In genomic region chr11:120940959-120941358, GRCm38 (mm10) we compare ENCODE assay signal across 24 mouse cellular contexts. TPM values are rescaled to one million over a fixed set of nuclear protein-coding genes. Genes with fewer than 3 reads are reported as not detected.
DNase-seq lines count a peak whose midpoint lies in the region; ATAC-seq and TF ChIP-seq lines count a peak whose summit lies in the region.
"Had no signal": no experiment of that assay in that cellular context is flagged by ENCODE, and none has a peak within 500 bp of the region (broad histone marks: within the 10 kb centered on the region; RNA-seq: fewer than 3 reads in every experiment).

No protein-coding gene starts in this region.

- no peak for TF ChIP-seq EP300 in liver, postnatal 0 days (IDR thresholded peaks at IDR 0.05; ENCODE audit: low read depth)

- intact Hi-C loops in left cerebral cortex, postnatal 4 days (cut with DNase I), result no loop called here

- H3K27me3 ChIP-seq in liver, postnatal 0 days (ENCODE audit: insufficient read depth, low read length), result 0 out of 2 replicates have a peak, but pooled peaks cover 3% of the 10 kb centered on the region
- no peaks in the 10 kb centered on the region for H3K27me3 ChIP-seq in liver, embryonic 11.5 days (replicated peaks; ENCODE audit: control insufficient read depth, insufficient read depth, low read length)
- H3K27me3 ChIP-seq: embryonic facial prominence, embryonic 12.5 days; hindbrain, embryonic 15.5 days; intestine, embryonic 15.5 days had no signal

- TF ChIP-seq CTCF in liver, postnatal 0 days (IDR thresholded peaks at IDR 0.05; ENCODE audit: low read depth), result no peak
- no peak for TF ChIP-seq CTCF in bone marrow, adult 2 months (IDR thresholded peaks at IDR 0.05; ENCODE audit: control insufficient read depth, insufficient read depth, low read length)

- H3K9ac ChIP-seq in liver, postnatal 0 days (replicated peaks), result no peak overlapping the region
- no peak overlapping the region for H3K9ac ChIP-seq in liver, embryonic 11.5 days (ENCODE audit: low read depth, low read length)
- H3K9ac ChIP-seq: embryonic facial prominence, embryonic 12.5 days; heart, embryonic 12.5 days; hindbrain, embryonic 15.5 days; intestine, embryonic 15.5 days; liver, embryonic 15.5 days had no signal

- no peak overlapping the region for H3K4me3 ChIP-seq in liver, postnatal 0 days (ENCODE audit: low read depth, low read length)
- no peak overlapping the region for H3K4me3 ChIP-seq in liver, embryonic 11.5 days (ENCODE audit: low read depth, low read length)
- no peak overlapping the region for H3K4me3 ChIP-seq in bone marrow, adult 2 months (replicated peaks; ENCODE audit: control insufficient read depth, low read depth, low read length)
- H3K4me3 ChIP-seq: embryonic facial prominence, embryonic 12.5 days; heart, adult 2 months; heart, embryonic 12.5 days; hindbrain, embryonic 15.5 days; intestine, embryonic 15.5 days; layer of hippocampus, adult 2 months; liver, embryonic 15.5 days had no signal

- 76% methylated on average over 6 of the region's 6 CpGs for WGBS in liver, postnatal 0 days (ENCODE audit: insufficient replicate concordance)
- WGBS in liver, embryonic 11.5 days, result 88% methylated on average over 6 of the region's 6 CpGs
- 65% methylated on average over 6 of the region's 6 CpGs for WGBS in bone marrow, adult 2 months

- peaks cover 12% of the 10 kb centered on the region for H3K4me1 ChIP-seq in liver, postnatal 0 days (ENCODE audit: insufficient read depth)
- peaks cover 11% of the 10 kb centered on the region for H3K4me1 ChIP-seq in liver, embryonic 11.5 days (replicated peaks; ENCODE audit: control insufficient read depth, insufficient read depth, low read length)
- peaks cover 2% of the 10 kb centered on the region; the same call in 1 of the 2 replicates for H3K4me1 ChIP-seq in bone marrow, adult 2 months (ENCODE audit: control insufficient read depth, insufficient read depth, low read length)
- H3K4me1 ChIP-seq: embryonic facial prominence, embryonic 12.5 days; heart, embryonic 12.5 days; hindbrain, embryonic 15.5 days had no signal

- no peaks in the 10 kb centered on the region for H3K36me3 ChIP-seq in liver, postnatal 0 days (replicated peaks; ENCODE audit: insufficient read depth, low read length)
- H3K36me3 ChIP-seq in liver, embryonic 11.5 days (ENCODE audit: control insufficient read depth, insufficient read depth, low read length), result no peaks in the 10 kb centered on the region
- H3K36me3 ChIP-seq: embryonic facial prominence, embryonic 12.5 days; heart, embryonic 12.5 days; hindbrain, embryonic 15.5 days; intestine, embryonic 15.5 days; liver, embryonic 15.5 days had no signal

- H3K27ac ChIP-seq in liver, postnatal 0 days (ENCODE audit: low read depth), result peak overlapping the region; percentile 11; the same call in 1 of the 2 replicates
- H3K27ac ChIP-seq in liver, embryonic 11.5 days (ENCODE audit: low read depth, low read length), result no peak overlapping the region
- peak overlapping the region; percentile 39 for H3K27ac ChIP-seq in bone marrow, adult 2 months (ENCODE audit: control insufficient read depth, insufficient read depth, low read depth, low read length, poor library complexity)
- H3K27ac ChIP-seq: embryonic facial prominence, embryonic 12.5 days; heart, adult 2 months; hindbrain, embryonic 15.5 days; intestine, embryonic 15.5 days; layer of hippocampus, adult 2 months; liver, embryonic 15.5 days; macrophage had no signal

- TF ChIP-seq POLR2A in bone marrow, adult 2 months (IDR thresholded peaks at IDR 0.05; ENCODE audit: borderline replicate concordance, control insufficient read depth, low read depth, low read length), result no peak

- ATAC-seq in liver, postnatal 0 days, result no peak
- no peak for ATAC-seq in liver, embryonic 11.5 days (replicated peaks; ENCODE audit: low FRiP score)
- ATAC-seq: forebrain, embryonic 16.5 days; intestine, embryonic 15.5 days had no signal

- no peak overlapping the region for H3K4me2 ChIP-seq in liver, postnatal 0 days (ENCODE audit: low read depth, low read length)
- no peak overlapping the region for H3K4me2 ChIP-seq in liver, embryonic 11.5 days
- H3K4me2 ChIP-seq: embryonic facial prominence, embryonic 12.5 days; heart, embryonic 12.5 days; hindbrain, embryonic 15.5 days; intestine, embryonic 15.5 days; liver, embryonic 15.5 days had no signal

- DNase-seq in liver, postnatal 0 days, result no peak
- no peak for DNase-seq in liver, embryonic 11.5 days (ENCODE audit: low spot score)
- DNase-seq in CD4-positive, CD25-positive, alpha-beta regulatory T cell, adult 2 months (ENCODE audit: low read depth, low spot score), result peak; percentile 78
- DNase-seq in naive thymus-derived CD4-positive, alpha-beta T cell, adult 2 months (ENCODE audit: low read depth), result peak; percentile 68
- no peak for DNase-seq in lung, postnatal 10 days
- DNase-seq in left cerebral cortex, postnatal 4 days, result no peak
- DNase-seq: adrenal gland, postnatal 14 days; cerebellum, adult 11-12 months; cerebellum, adult 9-11 months; embryo, embryonic 11 days; heart, adult 2 months; kidney, adult 2 months; kidney, postnatal 36 days; midbrain, embryonic 14.5 days; thymus, postnatal 4 days had no signal

- no peaks in the 10 kb centered on the region for H3K9me3 ChIP-seq in liver, postnatal 0 days (ENCODE audit: low read length)
- no peaks in the 10 kb centered on the region for H3K9me3 ChIP-seq in liver, embryonic 11.5 days (ENCODE audit: control insufficient read depth, low read length)
- H3K9me3 ChIP-seq: embryonic facial prominence, embryonic 12.5 days; heart, embryonic 12.5 days; hindbrain, embryonic 15.5 days; intestine, embryonic 15.5 days; liver, embryonic 15.5 days had no signal

RNA-seq across cellular contexts. Expression of gene Slc16a3, which starts 7.3 kb away (rescaled TPM):
- 9.9 and 13.9 TPM in 2 replicates for polyA plus RNA-seq in liver, postnatal 0 days (2015; fragmentation: Nextera tagmentation; extraction: Ambion mirVana)
- polyA plus RNA-seq in liver, embryonic 11.5 days (2014; fragmentation: Nextera tagmentation; extraction: Ambion mirVana), result 257 and 272 TPM in 2 replicates
- polyA plus RNA-seq in bone marrow, adult 2 months (2011; ENCODE audit: insufficient read depth, insufficient read length, low replicate concordance, missing spikeins), result 14.3 and 50.1 TPM in 2 replicates
- 1 to 10 TPM; 1.4 to 3.6 TPM for total RNA-seq in left cerebral cortex, postnatal 4 days (2021)

RNA-seq across cellular contexts. Expression of gene Ccdc57, which starts 8.3 kb away (rescaled TPM):
- 1.2 and 1.4 TPM in 2 replicates for polyA plus RNA-seq in liver, postnatal 0 days (2015; fragmentation: Nextera tagmentation; extraction: Ambion mirVana)
- 4.2 and 4.7 TPM in 2 replicates for polyA plus RNA-seq in liver, embryonic 11.5 days (2014; fragmentation: Nextera tagmentation; extraction: Ambion mirVana)
- 2.7 and 14.6 TPM in 2 replicates for polyA plus RNA-seq in bone marrow, adult 2 months (2011; ENCODE audit: insufficient read depth, insufficient read length, low replicate concordance, missing spikeins)
- total RNA-seq in left cerebral cortex, postnatal 4 days (2021), result 10 to 100 TPM; 11.7 to 13.7 TPM

RNA-seq across cellular contexts. Expression of gene Csnk1d, which starts 50.2 kb away (rescaled TPM):
- polyA plus RNA-seq in liver, postnatal 0 days (2015; fragmentation: Nextera tagmentation; extraction: Ambion mirVana), result 29.9 and 30.0 TPM in 2 replicates
- polyA plus RNA-seq in liver, embryonic 11.5 days (2014; fragmentation: Nextera tagmentation; extraction: Ambion mirVana), result 62.2 and 66.5 TPM in 2 replicates
- polyA plus RNA-seq in bone marrow, adult 2 months (2011; ENCODE audit: insufficient read depth, insufficient read length, low replicate concordance, missing spikeins), result 35.6 and 58.3 TPM in 2 replicates
- 100 to 1,000 TPM; 137 to 141 TPM for total RNA-seq in left cerebral cortex, postnatal 4 days (2021)

Comparison
In these comparisons a context has a peak if more than half of its experiments do, and no peak if none do; other contexts are left out.
1. DNase-seq: peak in CD4-positive, CD25-positive, alpha-beta regulatory T cell, adult 2 months (single experiment) and naive thymus-derived CD4-positive, alpha-beta T cell, adult 2 months (single experiment); none in liver, postnatal 0 days (single experiment), liver, embryonic 11.5 days (single experiment), lung, postnatal 10 days (single experiment) and left cerebral cortex, postnatal 4 days (single experiment).